Mouse (Mus musculus): ENCODE results near the gene Cstf1. TPM values are rescaled to one million over a fixed set of nuclear protein-coding genes. Genes with fewer than 3 reads are reported as not detected.

Cstf1 gene
- polyA plus RNA-seq, 1 experiment from 2014 or later = 25.0 TPM

DNA sequence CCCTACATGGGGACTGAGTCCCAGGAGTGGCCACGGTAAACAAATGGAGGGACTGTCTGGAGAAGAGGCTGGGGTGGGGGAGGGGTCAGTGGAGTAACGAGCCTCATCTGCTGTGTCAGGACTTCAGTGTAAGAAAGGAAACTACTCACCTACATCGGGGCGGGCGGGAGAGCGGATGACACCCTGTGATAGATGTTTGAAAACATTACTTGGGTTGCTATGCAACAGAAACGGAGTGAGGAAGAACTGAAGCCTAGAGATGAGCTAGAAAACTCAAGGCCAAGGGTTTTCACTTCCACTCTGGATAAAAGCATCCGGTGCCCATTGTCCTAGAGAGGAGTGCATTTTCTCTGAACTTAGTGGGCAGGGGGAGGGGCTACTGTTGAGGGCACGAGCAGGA is 29.4 kb downstream of the Cstf1 start:
- peaks cover 22% of the 10 kb centered on the region for H3K4me1 ChIP-seq (replicated peaks)
- no peaks in the 10 kb centered on the region for H3K9me3 ChIP-seq (replicated peaks)
- no peaks in the 10 kb centered on the region for H3K27me3 ChIP-seq
- no peak overlapping the region for H3K4me2 ChIP-seq
- DNase-seq (no peak), ATAC-seq (ENCODE audit: low read depth) (peak; percentile 43; the same call in 1 of the 2 replicates)
- WGBS (ENCODE audit: insufficient replicate concordance) = 32% methylated on average over 9 of the region's 9 CpGs
- no peak overlapping the region for H3K27ac ChIP-seq
- no peaks in the 10 kb centered on the region for H3K36me3 ChIP-seq
- no peak overlapping the region for H3K4me3 ChIP-seq (replicated peaks)
- no peak overlapping the region for H3K9ac ChIP-seq

DNA sequence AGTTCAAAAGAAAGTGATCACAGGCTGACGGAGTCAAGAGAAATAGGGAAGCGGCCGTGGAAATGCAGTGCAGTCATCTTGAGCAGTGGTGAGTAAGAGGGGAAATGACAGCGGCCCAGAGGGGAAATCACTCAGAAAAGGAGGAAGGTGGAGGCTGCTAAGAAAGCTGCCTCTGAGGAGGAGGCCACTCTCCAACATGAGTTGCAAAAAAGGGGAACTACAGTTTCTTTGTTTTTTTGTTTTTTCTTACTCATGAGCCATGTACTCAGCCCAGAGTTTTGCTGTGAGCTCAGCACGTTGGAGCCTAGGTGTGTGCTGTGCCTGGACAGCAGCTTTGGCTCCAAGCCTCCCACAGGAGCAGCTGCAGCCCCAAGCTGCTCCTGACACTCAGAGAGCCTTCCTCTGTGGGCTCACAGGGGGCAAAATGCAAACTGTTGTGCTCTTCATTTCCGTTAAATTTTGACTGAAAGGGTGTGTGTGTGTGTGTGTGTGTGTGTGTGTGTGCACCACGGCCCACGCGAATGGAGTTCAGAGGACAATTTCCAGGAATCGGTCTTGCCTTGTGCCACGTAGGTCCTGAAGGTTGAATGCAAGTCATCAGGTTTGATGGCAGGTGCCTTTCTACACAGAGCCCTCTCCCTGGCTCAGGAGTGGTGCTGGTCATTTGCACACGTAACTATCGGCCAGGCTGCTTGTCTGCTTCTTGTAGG is 30.8 kb downstream of the Cstf1 start:
- Histone ChIP-seq H3K9ac (no peak overlapping the region), H3K27ac (peak overlapping the region; percentile 67), H3K4me3 (replicated peaks) (no peak overlapping the region), H3K9me3 (replicated peaks) (no peaks in the 10 kb centered on the region), H3K27me3 (no peaks in the 10 kb centered on the region), H3K36me3 (no peaks in the 10 kb centered on the region), H3K4me2 (no peak overlapping the region), H3K4me1 (replicated peaks) (peaks cover 19% of the 10 kb centered on the region)
- 29% methylated on average over 13 of the region's 13 CpGs for WGBS (ENCODE audit: insufficient replicate concordance)
- DNase-seq = no peak
- peak; percentile 37 for ATAC-seq (ENCODE audit: low read depth)

DNA sequence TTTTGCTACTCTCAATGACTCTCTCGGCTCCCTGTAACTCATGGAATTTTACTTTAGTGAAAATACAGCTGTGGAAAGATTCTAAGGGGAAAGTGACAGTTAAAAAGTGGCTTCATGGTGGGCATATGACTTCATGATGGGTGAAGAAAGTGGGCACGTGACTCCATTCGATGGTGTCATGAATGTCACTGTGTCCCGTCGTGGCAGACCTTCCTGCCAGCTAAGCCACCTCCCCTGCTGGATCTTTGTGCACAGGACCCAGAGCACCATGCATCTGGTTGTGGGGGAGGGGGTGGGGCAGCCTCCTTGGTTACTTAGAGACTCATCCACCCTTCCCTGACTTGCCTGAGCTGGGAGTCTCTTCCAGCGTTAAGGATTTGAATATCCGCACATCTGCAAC is 33.8 kb downstream of the Cstf1 start:
- H3K4me3 ChIP-seq (replicated peaks) = no peak overlapping the region
- no peak overlapping the region for H3K27ac ChIP-seq
- peaks cover 10% of the 10 kb centered on the region; the same call in 1 of the 2 replicates for H3K4me1 ChIP-seq (replicated peaks)
- no peaks in the 10 kb centered on the region for H3K27me3 ChIP-seq
- no peak overlapping the region for H3K9ac ChIP-seq
- no peak for ATAC-seq (ENCODE audit: low read depth)
- H3K9me3 ChIP-seq (replicated peaks) = no peaks in the 10 kb centered on the region
- H3K4me2 ChIP-seq = no peak overlapping the region
- WGBS (ENCODE audit: insufficient replicate concordance) = 50% methylated on average over 7 of the region's 7 CpGs
- H3K36me3 ChIP-seq = no peaks in the 10 kb centered on the region
- no peak for DNase-seq

DNA sequence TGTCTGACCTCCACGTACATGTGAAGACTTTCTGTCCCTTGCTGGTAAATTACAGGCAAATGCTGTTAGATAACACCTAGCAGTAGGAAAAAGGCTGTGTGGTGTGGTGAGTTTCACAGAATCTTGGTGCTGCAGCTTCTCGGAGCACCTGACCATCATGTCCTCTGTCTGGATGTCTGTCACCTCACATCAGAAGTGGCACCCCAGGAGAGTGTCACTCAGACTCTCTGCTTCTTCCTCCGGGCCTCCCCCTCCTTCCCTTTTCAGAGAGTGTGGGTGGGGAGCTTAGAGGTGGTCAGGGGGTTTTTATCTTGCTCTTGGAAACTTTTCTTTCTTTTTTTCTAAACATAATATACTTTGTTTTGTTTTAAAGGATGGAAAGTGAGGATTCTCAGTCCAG is 34.5 kb downstream of the Cstf1 start:
- WGBS (ENCODE audit: insufficient replicate concordance) = 33% methylated on average over 3 of the region's 3 CpGs
- H3K9ac ChIP-seq = no peak overlapping the region
- H3K4me3 ChIP-seq (replicated peaks) = no peak overlapping the region
- ATAC-seq (ENCODE audit: low read depth) (no peak), DNase-seq (no peak)
- peaks cover 10% of the 10 kb centered on the region; the same call in 1 of the 2 replicates for H3K4me1 ChIP-seq (replicated peaks)
- no peaks in the 10 kb centered on the region for H3K27me3 ChIP-seq
- H3K4me2 ChIP-seq = no peak overlapping the region
- no peaks in the 10 kb centered on the region for H3K36me3 ChIP-seq
- no peak overlapping the region for H3K27ac ChIP-seq
- no peaks in the 10 kb centered on the region for H3K9me3 ChIP-seq (replicated peaks)

DNA sequence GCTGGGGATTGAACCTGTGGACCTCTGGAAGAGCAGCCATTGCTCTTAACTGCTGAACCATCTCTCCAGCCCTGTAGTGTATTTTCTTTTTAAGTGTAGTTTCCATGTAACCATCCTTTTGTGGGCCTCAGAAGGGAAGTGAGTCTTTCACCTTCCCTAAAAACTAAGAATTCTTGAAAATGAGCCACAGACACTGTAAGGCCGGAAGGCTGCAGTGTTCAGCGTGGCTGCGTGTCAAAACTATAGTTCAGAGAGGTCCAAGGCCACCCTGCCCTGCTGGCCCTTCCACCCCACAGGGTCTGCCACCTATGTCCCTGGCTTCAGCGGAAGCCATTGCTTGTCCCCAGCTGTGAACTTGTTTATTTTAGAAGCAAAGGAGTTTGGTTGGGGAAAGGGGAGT is 35.7 kb downstream of the Cstf1 start:
- DNase-seq = no peak
- H3K4me1 ChIP-seq (replicated peaks) = peaks cover 10% of the 10 kb centered on the region; the same call in 1 of the 2 replicates

DNA sequence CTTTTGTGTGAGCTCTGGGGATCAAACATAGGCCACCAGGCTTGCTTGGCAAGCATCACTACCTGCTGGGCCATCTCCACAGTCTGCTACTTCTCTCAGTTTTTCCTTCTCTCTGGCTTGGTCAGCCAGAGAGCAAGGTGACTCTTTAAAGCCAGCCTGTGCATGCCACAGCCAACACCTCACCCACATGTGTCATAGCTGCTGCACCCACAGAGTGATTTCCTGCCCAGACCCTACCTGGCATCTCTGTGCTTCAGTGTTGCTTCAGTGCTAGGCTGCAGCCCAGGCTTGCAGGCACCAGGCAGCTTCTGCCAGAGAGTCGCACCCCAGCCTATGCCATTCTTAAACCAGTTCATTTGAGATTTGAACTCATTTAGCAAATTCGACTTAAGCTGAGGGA is 37.0 kb downstream of the Cstf1 start:
- no peaks in the 10 kb centered on the region for H3K27me3 ChIP-seq
- H3K4me1 ChIP-seq (replicated peaks) = peaks cover 10% of the 10 kb centered on the region; the same call in 1 of the 2 replicates
- DNase-seq = no peak
- WGBS (ENCODE audit: insufficient replicate concordance) = 59% methylated on average over 2 of the region's 2 CpGs
- H3K4me3 ChIP-seq (replicated peaks) = no peak overlapping the region
- H3K36me3 ChIP-seq = no peaks in the 10 kb centered on the region
- no peak for ATAC-seq (ENCODE audit: low read depth)
- H3K9ac ChIP-seq = no peak overlapping the region
- H3K4me2 ChIP-seq = no peak overlapping the region
- H3K27ac ChIP-seq = no peak overlapping the region
- H3K9me3 ChIP-seq (replicated peaks) = no peaks in the 10 kb centered on the region

More for the DNA sequence above, 35.7 kb downstream of the Cstf1 start:
- Histone ChIP-seq H3K36me3 (no peaks in the 10 kb centered on the region), H3K9ac (no peak overlapping the region), H3K9me3 (replicated peaks) (no peaks in the 10 kb centered on the region), H3K27ac (no peak overlapping the region), H3K4me2 (no peak overlapping the region), H3K4me3 (replicated peaks) (no peak overlapping the region), H3K27me3 (no peaks in the 10 kb centered on the region)
- 45% methylated on average over 4 of the region's 4 CpGs for WGBS (ENCODE audit: insufficient replicate concordance)
- ATAC-seq (ENCODE audit: low read depth) = no peak

DNA sequence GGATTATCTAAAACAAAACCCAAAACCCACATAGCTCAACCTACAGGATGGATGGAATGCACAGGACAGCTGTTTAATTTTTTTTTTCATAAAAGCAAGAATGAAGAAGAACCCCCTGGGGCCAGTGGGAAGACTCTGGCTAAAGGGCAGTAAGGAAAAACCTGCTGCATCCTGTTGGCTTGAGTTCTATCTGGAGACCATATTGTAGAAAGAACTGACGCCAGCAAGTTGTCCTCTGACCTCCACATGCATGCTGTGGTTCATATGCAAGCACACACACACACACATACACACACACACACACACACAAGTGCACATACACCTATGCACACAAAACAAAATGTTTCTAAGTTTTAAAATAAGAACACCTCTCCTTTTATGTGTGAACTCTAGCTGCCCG is 40.2 kb downstream of the Cstf1 start:
- Histone ChIP-seq H3K9me3 (replicated peaks) (no peaks in the 10 kb centered on the region), H3K36me3 (no peaks in the 10 kb centered on the region), H3K27me3 (no peaks in the 10 kb centered on the region), H3K9ac (no peak overlapping the region), H3K4me1 (replicated peaks) (peaks cover 26% of the 10 kb centered on the region), H3K27ac (no peak overlapping the region; the same call in 1 of the 2 replicates), H3K4me3 (replicated peaks) (no peak overlapping the region), H3K4me2 (no peak overlapping the region)
- 57% methylated on average over 2 of the region's 2 CpGs for WGBS (ENCODE audit: insufficient replicate concordance)
- DNase-seq = no peak
- ATAC-seq (ENCODE audit: low read depth) = no peak

- Histone ChIP-seq H3K4me2 (no peak overlapping the region), H3K9me3 (replicated peaks) (no peaks in the 10 kb centered on the region), H3K4me3 (replicated peaks) (no peak overlapping the region), H3K27ac (no peak overlapping the region; the same call in 1 of the 2 replicates), H3K36me3 (no peaks in the 10 kb centered on the region), H3K27me3 (no peaks in the 10 kb centered on the region), H3K9ac (no peak overlapping the region), H3K4me1 (replicated peaks) (peaks cover 25% of the 10 kb centered on the region)
- 0 out of 2 replicates have a peak, but pooled peaks have one; percentile 15 for ATAC-seq (ENCODE audit: low read depth)
- 71% methylated on average over 11 of the region's 11 CpGs for WGBS (ENCODE audit: insufficient replicate concordance)
- DNase-seq = no peak
These were observed 40.6 kb downstream of the Cstf1 start for GRCm38 (mm10) chr2:172411091-172411490.

GRCm38 (mm10) chr2:172412454-172412853 is 42.0 kb downstream of the Cstf1 start:
- H3K4me2 ChIP-seq = no peak overlapping the region
- no peak for DNase-seq
- no peaks in the 10 kb centered on the region for H3K27me3 ChIP-seq

DNA sequence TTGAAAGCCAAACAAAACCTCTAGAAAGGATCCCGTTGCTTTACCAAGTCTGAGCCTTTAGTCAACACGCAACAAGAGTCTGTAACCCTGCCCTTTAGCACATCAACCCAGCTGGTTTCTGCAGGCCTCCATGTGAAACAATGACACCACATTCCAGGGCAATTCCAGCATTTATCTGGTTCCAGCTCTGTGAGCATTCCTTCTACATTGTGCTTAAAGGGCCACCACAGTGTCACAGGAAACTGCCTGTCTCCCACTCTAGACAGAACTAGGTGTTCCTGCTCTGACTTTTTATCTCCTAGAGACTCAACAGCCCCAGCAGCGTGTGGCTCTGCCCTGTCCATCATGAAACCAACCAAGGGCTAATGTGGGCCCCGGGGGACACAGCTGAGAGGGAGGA is 42.8 kb downstream of the Cstf1 start:
- ATAC-seq (ENCODE audit: low read depth) (peak; percentile 43), DNase-seq (no peak)
- H3K9ac ChIP-seq = no peak overlapping the region
- H3K36me3 ChIP-seq = no peaks in the 10 kb centered on the region
- WGBS (ENCODE audit: insufficient replicate concordance) = 26% methylated on average over 4 of the region's 4 CpGs
- no peak overlapping the region for H3K4me3 ChIP-seq (replicated peaks)
- H3K9me3 ChIP-seq (replicated peaks) = no peaks in the 10 kb centered on the region
- H3K27ac ChIP-seq = peak overlapping the region; percentile 34; the same call in 1 of the 2 replicates
- no peaks in the 10 kb centered on the region for H3K27me3 ChIP-seq
- peaks cover 20% of the 10 kb centered on the region for H3K4me1 ChIP-seq (replicated peaks)
- no peak overlapping the region for H3K4me2 ChIP-seq

More at GRCm38 (mm10) chr2:172412454-172412853, 42.0 kb downstream of the Cstf1 start:
- 10% methylated on average over 9 of the region's 9 CpGs for WGBS (ENCODE audit: insufficient replicate concordance)
- no peak overlapping the region for H3K27ac ChIP-seq
- peak; percentile 64; the same call in 1 of the 2 replicates for ATAC-seq (ENCODE audit: low read depth)
- peaks cover 20% of the 10 kb centered on the region for H3K4me1 ChIP-seq (replicated peaks)
- 0 out of 2 replicates have a peak overlapping the region, but pooled peaks have one; percentile 17 for H3K9ac ChIP-seq
- H3K4me3 ChIP-seq (replicated peaks) = no peak overlapping the region
- H3K36me3 ChIP-seq = no peaks in the 10 kb centered on the region
- H3K9me3 ChIP-seq (replicated peaks) = no peaks in the 10 kb centered on the region

GRCm38 (mm10) chr2:172413894-172414293 is 43.4 kb downstream of the Cstf1 start:
- Histone ChIP-seq H3K9ac (no peak overlapping the region), H3K4me3 (replicated peaks) (no peak overlapping the region), H3K36me3 (no peaks in the 10 kb centered on the region), H3K4me2 (no peak overlapping the region), H3K27ac (no peak overlapping the region), H3K9me3 (replicated peaks) (no peaks in the 10 kb centered on the region), H3K27me3 (no peaks in the 10 kb centered on the region), H3K4me1 (replicated peaks) (peaks cover 20% of the 10 kb centered on the region)
- DNase-seq (no peak), ATAC-seq (ENCODE audit: low read depth) (peak; percentile 13; the same call in 1 of the 2 replicates)
- WGBS (ENCODE audit: insufficient replicate concordance) = 42% methylated on average over 5 of the region's 5 CpGs

DNA sequence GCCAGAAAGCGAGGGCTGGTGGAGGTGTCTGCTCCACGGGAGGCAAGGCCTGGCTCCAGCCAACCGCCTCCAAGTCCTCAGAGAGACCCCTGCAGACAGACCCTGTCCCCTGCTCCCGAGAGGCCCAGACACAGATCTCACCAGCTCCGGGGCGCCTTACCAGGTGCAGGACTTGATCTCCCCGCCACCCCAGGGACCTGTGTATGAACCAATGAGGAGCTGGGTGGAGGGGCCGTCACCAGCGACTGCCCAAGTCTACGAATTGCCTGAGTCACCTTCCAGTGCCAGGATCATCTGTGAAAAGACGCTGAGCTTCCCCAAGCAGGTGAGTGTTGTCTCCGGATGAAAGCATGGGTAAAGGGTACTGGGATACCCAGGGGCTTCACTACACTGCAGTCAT is 45.7 kb downstream of the Cstf1 start:
- Histone ChIP-seq H3K9ac (no peak overlapping the region), H3K36me3 (no peaks in the 10 kb centered on the region), H3K4me2 (no peak overlapping the region), H3K9me3 (replicated peaks) (no peaks in the 10 kb centered on the region), H3K27me3 (no peaks in the 10 kb centered on the region), H3K4me3 (replicated peaks) (no peak overlapping the region), H3K27ac (no peak overlapping the region), H3K4me1 (replicated peaks) (peaks cover 20% of the 10 kb centered on the region)
- WGBS (ENCODE audit: insufficient replicate concordance) = 62% methylated on average over 12 of the region's 12 CpGs
- DNase-seq (no peak), ATAC-seq (ENCODE audit: low read depth) (no peak)

All from liver, embryonic 13.5 days (tissue).